Mouse (Mus musculus) erythroblast, embryonic 14.5 days (primary cell): ENCODE measurements around the gene Akap17b.
"Not testable (repeated sequence)": the region's sequence is repeated elsewhere in the genome, so short reads cannot be mapped to it uniquely, and the experiment has no call there.

Experiments
- GATA1 ChIP-seq: IDR thresholded peaks from 2 replicates; pipeline ENCODE4 v1.6.1; 2012; ENCODE audit warnings: low read length, inconsistent platforms, mixed read lengths
- TAL1 ChIP-seq: IDR thresholded peaks from 3 replicates; pipeline ENCODE4 v1.6.1; 2012; ENCODE audit warnings: low read length, inconsistent platforms, mixed read lengths

DNA sequence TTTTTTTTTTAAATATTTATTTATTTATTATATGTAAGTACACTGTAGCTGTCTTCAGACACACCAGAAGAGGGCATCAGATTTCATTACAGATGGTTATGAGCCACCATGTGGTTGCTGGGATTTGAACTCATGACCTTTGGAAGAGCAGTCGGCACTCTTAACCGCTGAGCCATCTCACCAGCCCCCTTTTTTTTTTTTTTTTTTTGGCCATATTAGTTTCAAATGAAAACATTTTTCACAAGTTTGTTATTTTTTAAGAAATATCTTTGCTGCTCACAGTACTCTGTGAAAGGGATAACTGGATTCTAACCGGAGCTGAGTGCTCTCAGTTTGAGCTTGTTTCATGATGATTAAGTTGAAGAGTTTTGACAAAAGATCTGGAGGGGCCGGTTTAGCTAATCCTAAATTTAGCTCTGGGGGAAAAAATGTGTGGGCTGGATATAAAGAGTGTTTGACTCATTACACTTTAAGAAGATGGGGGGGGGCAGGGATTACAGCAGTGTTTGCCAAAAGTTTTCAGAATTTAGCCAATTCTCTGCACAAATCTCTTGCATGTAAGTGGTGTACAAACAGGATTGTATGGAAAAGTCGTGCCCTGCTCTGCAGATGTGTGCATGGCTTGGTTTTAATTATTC is 48.6 kb downstream of the Akap17b start:
- TF ChIP-seq TAL1, GATA1: not testable (repeated sequence)
